Mouse (Mus musculus) MEL (cell line): ENCODE data around the gene Sgms1. TPM values are rescaled to one million over a fixed set of nuclear protein-coding genes. Genes with fewer than 3 reads are reported as not detected.

Experiments
- DNase-seq: peaks from one replicate; pipeline ENCODE4 v3.0.0; 2011; ENCODE audit warnings: low read depth, low spot score
- H3K27ac ChIP-seq: 2 replicates; pipeline ENCODE4 v1.5.1; 2012; ENCODE audit warnings: low read depth, mild to moderate bottlenecking, control low read depth, low read length, moderate library complexity; ENCODE audit not compliant: control insufficient read depth
- H3K27me3 ChIP-seq, 2 experiments: fragments of 150-350 bp in 1 of 2; sonication (generic) in 1 of 2; 2 replicates each; pipeline ENCODE4 v1.6.1; 2012; ENCODE audit warnings: low read length in 2 of 2, mild to moderate bottlenecking in 2 of 2, improper control_type of control experiment in 1 of 2, moderate library complexity in 1 of 2; ENCODE audit not compliant: insufficient read depth in 2 of 2, control insufficient read depth in 1 of 2
- H3K36me3 ChIP-seq, 2 experiments: 2 replicates each; pipeline ENCODE4 v1.6.1; 2012 to 2014; ENCODE audit warnings: low read length in 2 of 2, improper control_type of control experiment in 1 of 2, inconsistent platforms in 1 of 2, mild to moderate bottlenecking in 1 of 2; ENCODE audit not compliant: insufficient read depth in 2 of 2, control insufficient read depth in 1 of 2
- H3K4me1 ChIP-seq, 2 experiments: fragments of 150-350 bp in 1 of 2; sonication (generic) in 1 of 2; 2 replicates each; pipeline ENCODE4 v1.6.1; 2012; ENCODE audit warnings: low read length in 2 of 2, improper control_type of control experiment in 1 of 2, mild to moderate bottlenecking in 1 of 2; ENCODE audit not compliant: insufficient read depth in 2 of 2, control insufficient read depth in 1 of 2
- H3K4me3 ChIP-seq, 2 experiments: fragments of 150-350 bp in 1 of 2; sonication (generic) in 1 of 2; 2 replicates each; pipeline ENCODE4 v1.5.1; 2012; ENCODE audit warnings: low read depth in 2 of 2, low read length in 2 of 2, mild to moderate bottlenecking in 2 of 2, moderate library complexity in 2 of 2, control low read depth in 1 of 2, improper control_type of control experiment in 1 of 2; ENCODE audit not compliant: control insufficient read depth in 1 of 2, insufficient read depth in 1 of 2
- H3K79me2 ChIP-seq: 2 replicates; pipeline ENCODE4 v1.6.1; 2012; ENCODE audit warnings: mild to moderate bottlenecking, low read length, moderate library complexity; ENCODE audit not compliant: control insufficient read depth, poor library complexity, insufficient read depth
- H3K9ac ChIP-seq: 2 replicates; pipeline ENCODE4 v1.6.1; 2012; ENCODE audit warnings: low read depth, mild to moderate bottlenecking, control low read depth, low read length, moderate library complexity; ENCODE audit not compliant: control insufficient read depth, poor library complexity, severe bottlenecking
- H3K9me3 ChIP-seq: fragments of 150-350 bp; sonication (generic); replicated peaks from 2 replicates; pipeline ENCODE4 v1.6.1; 2012; ENCODE audit warnings: mild to moderate bottlenecking, low read length, improper control_type of control experiment, moderate library complexity; ENCODE audit not compliant: insufficient read depth
- CHD1 ChIP-seq: IDR thresholded peaks from 2 replicates; pipeline ENCODE4 v1.6.1; 2012; ENCODE audit warnings: low read depth, mild to moderate bottlenecking, inconsistent platforms, low read length, improper control_type of control experiment
- CHD2 ChIP-seq: IDR thresholded peaks from 2 replicates; pipeline ENCODE4 v1.6.1; 2011; ENCODE audit warnings: low read length, improper control_type of control experiment
- CTCF ChIP-seq, 3 experiments: IDR thresholded peaks in 2 of 3; conservative IDR thresholded peaks in 1 of 3; 2 replicates each; pipeline ENCODE4 v1.5.1; 2011 to 2012; ENCODE audit warnings: low read length in 3 of 3, low read depth in 2 of 3, mild to moderate bottlenecking in 2 of 3, improper control_type of control experiment in 1 of 3, inconsistent platforms in 1 of 3, mixed read lengths in 1 of 3, moderate library complexity in 1 of 3; ENCODE audit not compliant: control insufficient read depth in 1 of 3, insufficient read depth in 1 of 3, poor library complexity in 1 of 3, severe bottlenecking in 1 of 3
- EP300 ChIP-seq, 2 experiments: IDR thresholded peaks; 2 replicates each; pipeline ENCODE4 v1.6.1; 2011; ENCODE audit warnings: improper control_type of control experiment in 2 of 2, low read length in 2 of 2, low read depth in 1 of 2, mild to moderate bottlenecking in 1 of 2
- ETS1 ChIP-seq: IDR thresholded peaks from 2 replicates; pipeline ENCODE4 v1.6.1; 2012; ENCODE audit warnings: low read depth, mild to moderate bottlenecking, inconsistent platforms, low read length, improper control_type of control experiment, moderate library complexity
- GABPA ChIP-seq: IDR thresholded peaks from 2 replicates; pipeline ENCODE4 v1.6.1; 2012; ENCODE audit warnings: low read depth, mild to moderate bottlenecking, inconsistent platforms, low read length, improper control_type of control experiment, moderate library complexity
- GATA1 ChIP-seq: IDR thresholded peaks from 2 replicates; pipeline ENCODE4 v1.6.1; 2011; ENCODE audit warnings: low read depth, low read length, improper control_type of control experiment
- HCFC1 ChIP-seq: IDR thresholded peaks from 2 replicates; pipeline ENCODE4 v1.6.1; 2012; ENCODE audit warnings: low read depth, mild to moderate bottlenecking, inconsistent platforms, low read length, improper control_type of control experiment, moderate library complexity
- KAT2A ChIP-seq: conservative IDR thresholded peaks from 2 replicates; pipeline ENCODE4 v1.6.1; 2012; ENCODE audit warnings: low read depth, low read length, improper control_type of control experiment, inconsistent platforms
- MAX ChIP-seq: IDR thresholded peaks from 2 replicates; pipeline ENCODE4 v1.6.1; 2011; ENCODE audit warnings: low read length, improper control_type of control experiment
- MAZ ChIP-seq: IDR thresholded peaks from 2 replicates; pipeline ENCODE4 v1.6.1; 2012; ENCODE audit warnings: low read depth, mild to moderate bottlenecking, inconsistent platforms, low read length, improper control_type of control experiment
- MYB ChIP-seq: IDR thresholded peaks from 2 replicates; pipeline ENCODE4 v1.6.1; 2011; ENCODE audit warnings: mild to moderate bottlenecking, low read depth, low read length, improper control_type of control experiment
- MYC ChIP-seq: IDR thresholded peaks from 2 replicates; pipeline ENCODE4 v1.6.1; 2011; ENCODE audit warnings: low read depth, mild to moderate bottlenecking, low read length, improper control_type of control experiment, moderate library complexity
- NRF1 ChIP-seq: IDR thresholded peaks from 2 replicates; pipeline ENCODE4 v1.6.1; 2014; ENCODE audit warnings: low read depth, mild to moderate bottlenecking, inconsistent platforms, low read length, improper control_type of control experiment, moderate library complexity; ENCODE audit not compliant: poor library complexity, insufficient read depth, severe bottlenecking
- RAD21 ChIP-seq: IDR thresholded peaks from 2 replicates; pipeline ENCODE4 v1.6.1; 2011; ENCODE audit warnings: mild to moderate bottlenecking, low read depth, low read length, improper control_type of control experiment
- RCOR1 ChIP-seq: IDR thresholded peaks from 2 replicates; pipeline ENCODE4 v1.6.1; 2012; ENCODE audit warnings: low read depth, mild to moderate bottlenecking, inconsistent platforms, low read length, improper control_type of control experiment
- SIN3A ChIP-seq: IDR thresholded peaks from 2 replicates; pipeline ENCODE4 v1.6.1; 2012; ENCODE audit warnings: low read length, improper control_type of control experiment, inconsistent platforms
- TAL1 ChIP-seq: IDR thresholded peaks from 2 replicates; pipeline ENCODE4 v1.6.1; 2012; ENCODE audit warnings: mild to moderate bottlenecking, inconsistent platforms, low read length, moderate library complexity, mixed read lengths
- TBP ChIP-seq: IDR thresholded peaks from 2 replicates; pipeline ENCODE4 v1.8.0; 2011; ENCODE audit warnings: low read depth, low read length, improper control_type of control experiment
- TCF12 ChIP-seq: IDR thresholded peaks from 2 replicates; pipeline ENCODE4 v1.6.1; 2014; ENCODE audit warnings: low read depth, mild to moderate bottlenecking, inconsistent platforms, low read length, improper control_type of control experiment, moderate library complexity
- UBTF ChIP-seq: IDR thresholded peaks from 2 replicates; pipeline ENCODE4 v1.6.1; 2012; ENCODE audit warnings: low read depth, mild to moderate bottlenecking, inconsistent platforms, low read length, improper control_type of control experiment, moderate library complexity, borderline replicate concordance; ENCODE audit not compliant: insufficient read depth
- USF1 ChIP-seq: IDR thresholded peaks from 2 replicates; pipeline ENCODE4 v1.6.1; 2014; ENCODE audit warnings: low read depth, mild to moderate bottlenecking, inconsistent platforms, low read length, improper control_type of control experiment, moderate library complexity
- USF2 ChIP-seq, 2 experiments: IDR thresholded peaks; 2 replicates each; pipeline ENCODE4 v1.6.1; 2011 to 2012; ENCODE audit warnings: improper control_type of control experiment in 2 of 2, low read length in 2 of 2, borderline replicate concordance in 1 of 2, inconsistent platforms in 1 of 2, low read depth in 1 of 2, mild to moderate bottlenecking in 1 of 2; ENCODE audit not compliant: insufficient read depth in 1 of 2
- ZC3H11A ChIP-seq: IDR thresholded peaks from 2 replicates; pipeline ENCODE4 v1.6.1; 2012; ENCODE audit warnings: low read depth, mild to moderate bottlenecking, inconsistent platforms, low read length, improper control_type of control experiment
- ZKSCAN1 ChIP-seq: IDR thresholded peaks from 2 replicates; pipeline ENCODE4 v1.6.1; 2012; ENCODE audit warnings: low read depth, mild to moderate bottlenecking, inconsistent platforms, low read length, improper control_type of control experiment, moderate library complexity
- ZNF384 ChIP-seq: IDR thresholded peaks from 2 replicates; pipeline ENCODE4 v1.6.1; 2012; ENCODE audit warnings: low read depth, mild to moderate bottlenecking, inconsistent platforms, low read length, improper control_type of control experiment
- polyA plus RNA-seq, 2 experiments: library from polyadenylated mRNA; stranded (reverse) in 1 of 2; unstranded in 1 of 2; fragments of >175 nt in 1 of 2; fragments of >200 nt in 1 of 2; gene quantifications; 2 replicates each; pipeline versions ENCODE4 v1.2.1 to v1.2.4; 2012; ENCODE audit warnings: low replicate concordance in 2 of 2, low read depth in 1 of 2; ENCODE audit not compliant: insufficient read length in 2 of 2, insufficient read depth in 1 of 2, missing spikeins in 1 of 2
- total RNA-seq: library from RNA; depleted of rRNA; stranded (reverse); fragments of 300-350 nt; gene quantifications from 2 replicates; pipeline ENCODE4 v1.2.3, GENCODE M21; 2012

Gene Sgms1
- total and polyA plus RNA-seq, 3 experiments = 16.3 to 18.5 TPM; not detected in 1

DNA sequence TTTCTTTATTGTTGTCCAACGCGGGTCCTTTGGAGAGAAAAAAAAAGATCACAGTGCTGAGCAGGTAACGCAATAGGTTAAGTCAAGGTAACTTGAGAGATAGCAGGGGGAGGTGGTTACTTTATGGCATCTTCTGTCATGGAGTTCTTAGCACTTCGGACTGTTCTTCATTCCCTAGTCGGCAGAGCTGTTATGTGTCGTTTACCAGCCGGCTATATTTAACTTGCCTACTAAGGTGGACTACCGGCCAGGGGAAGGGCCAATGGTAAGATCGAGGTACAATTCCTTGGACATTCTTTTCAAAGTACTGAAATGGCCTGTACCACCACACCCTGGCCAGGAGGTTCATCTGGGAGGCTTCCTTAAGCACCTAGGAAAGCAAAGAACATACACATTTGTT is 265.4 kb downstream of the Sgms1 start:
- Histone ChIP-seq H3K27me3 (no peaks in the 10 kb centered on the region), H3K4me1 (peaks cover 9% of the 10 kb centered on the region in 2 experiments; a peak in 3 of 4 replicates), H3K4me3 (no peak overlapping the region), H3K36me3 (peaks cover 2 to 16% of the 10 kb centered on the region in 2 experiments), H3K27ac (no peak overlapping the region), H3K9me3 (no peaks in the 10 kb centered on the region), H3K9ac (no peak overlapping the region), H3K79me2 (no peaks in the 10 kb centered on the region)
- TF ChIP-seq USF2 (IDR thresholded peaks at IDR 0.05; ENCODE audit: borderline replicate concordance in 1 of 2, insufficient read depth in 1 of 2, low read depth in 1 of 2, low read length in 2 of 2) (no peak), MAZ (no peak), UBTF (no peak), CHD2 (no peak), SIN3A (no peak), TBP (no peak), GABPA (no peak), RAD21 (no peak), TCF12 (no peak), HCFC1 (no peak), MYC (no peak), ETS1 (no peak), EP300 (IDR thresholded peaks at IDR 0.05; ENCODE audit: low read depth in 1 of 2, low read length in 2 of 2) (no peak), ZNF384 (no peak), MAX (no peak), CTCF (IDR thresholded peaks at IDR 0.05 in 2 of 3, conservative IDR thresholded peaks at IDR 0.05 in 1 of 3; ENCODE audit: control insufficient read depth in 1 of 3, insufficient read depth in 1 of 3, low read depth in 2 of 3, low read length in 3 of 3, poor library complexity in 1 of 3, severe bottlenecking in 1 of 3) (no peak), ZC3H11A (no peak), GATA1 (no peak), TAL1 (no peak), RCOR1 (no peak)
- DNase-seq = no peak

DNA sequence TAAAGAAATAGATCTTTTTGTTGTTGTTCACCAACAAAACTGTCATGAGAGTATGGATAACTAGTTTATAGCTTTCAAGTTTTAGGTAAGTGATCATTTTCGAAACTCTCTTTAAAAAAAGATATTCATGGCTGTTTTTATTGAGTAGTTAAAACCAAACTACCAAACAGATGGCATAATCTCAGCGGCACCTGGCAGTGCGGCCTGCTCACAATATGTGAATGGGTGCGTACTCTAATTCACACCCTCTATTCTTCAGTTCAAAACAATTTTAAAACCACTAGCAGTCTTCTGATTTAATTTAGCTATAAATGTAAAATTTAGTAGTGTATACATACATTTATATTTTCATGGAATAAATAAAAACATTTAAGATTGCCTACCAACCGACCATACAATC is 266.3 kb downstream of the Sgms1 start:
- no peaks in the 10 kb centered on the region for H3K9me3 ChIP-seq
- no peak for TF ChIP-seq ZKSCAN1
- no peak for TF ChIP-seq KAT2A
- no peak for TF ChIP-seq CHD1
- TF ChIP-seq TBP = no peak
- no peak for TF ChIP-seq ETS1
- no peak for TF ChIP-seq GATA1
- TF ChIP-seq TAL1 = no peak
- no peak for TF ChIP-seq MYB
- no peak for TF ChIP-seq CTCF (IDR thresholded peaks at IDR 0.05 in 2 of 3, conservative IDR thresholded peaks at IDR 0.05 in 1 of 3; ENCODE audit: control insufficient read depth in 1 of 3, insufficient read depth in 1 of 3, low read depth in 2 of 3, low read length in 3 of 3, poor library complexity in 1 of 3, severe bottlenecking in 1 of 3)
- TF ChIP-seq NRF1 = no peak
- no peak for TF ChIP-seq USF1
- H3K4me1 ChIP-seq = peaks cover 9% of the 10 kb centered on the region in 2 experiments; a peak in 3 of 4 replicates
- no peak overlapping the region for H3K9ac ChIP-seq
- DNase-seq = no peak
- H3K4me3 ChIP-seq = no peak overlapping the region
- peaks cover under 1 to 16% of the 10 kb centered on the region in 2 experiments for H3K36me3 ChIP-seq
- H3K79me2 ChIP-seq = no peaks in the 10 kb centered on the region
- no peaks in the 10 kb centered on the region for H3K27me3 ChIP-seq
- H3K27ac ChIP-seq = no peak overlapping the region
